Comparison of ENCODE assay signal across 14 mouse cellular contexts in the genomic region with DNA sequence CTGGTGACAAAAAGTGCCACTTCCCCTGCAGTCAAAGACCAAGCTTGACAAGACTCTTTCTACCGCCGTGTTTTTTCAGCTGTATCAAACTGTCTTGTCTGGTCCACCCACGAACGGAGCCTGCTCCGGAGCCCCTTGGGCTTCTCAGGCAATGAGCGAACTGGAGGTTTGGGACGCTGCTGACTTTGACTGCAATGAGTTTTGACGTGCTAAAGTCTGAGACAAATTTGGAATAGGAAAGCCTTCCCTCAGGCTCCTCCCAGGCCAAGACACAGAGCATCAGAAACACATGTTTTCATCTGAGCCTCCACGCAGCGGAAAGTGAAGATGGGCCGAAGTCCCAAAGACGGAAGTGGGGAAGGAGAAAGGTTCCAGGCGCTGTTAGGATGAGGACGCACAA. TPM values are rescaled to one million over a fixed set of nuclear protein-coding genes. Genes with fewer than 3 reads are reported as not detected.
A peak's percentile ranks its signal among the peaks of the same experiment; 100 is the strongest.
DNase-seq lines count a peak whose midpoint lies in the region; ATAC-seq and TF ChIP-seq lines count a peak whose summit lies in the region.
"Had no signal": no experiment of that assay in that cellular context is flagged by ENCODE, and none has a peak within 500 bp of the region (broad histone marks: within the 10 kb centered on the region; RNA-seq: fewer than 3 reads in every experiment).

No protein-coding gene starts in this region.

- H3K9ac ChIP-seq in lung, embryonic 15.5 days, result no peak overlapping the region
- H3K9ac ChIP-seq in stomach, postnatal 0 days (ENCODE audit: low read length), result no peak overlapping the region
- no peak overlapping the region for H3K9ac ChIP-seq in forebrain, embryonic 11.5 days (ENCODE audit: low read length)
- H3K9ac ChIP-seq: liver, embryonic 14.5 days had no signal

- H3K4me1 ChIP-seq in lung, embryonic 15.5 days, result peaks cover 21% of the 10 kb centered on the region
- H3K4me1 ChIP-seq in stomach, postnatal 0 days (replicated peaks; ENCODE audit: control insufficient read depth, insufficient read depth), result peaks cover 13% of the 10 kb centered on the region; the same call in 1 of the 2 replicates
- no peaks in the 10 kb centered on the region; the same call in 1 of the 2 replicates for H3K4me1 ChIP-seq in forebrain, embryonic 11.5 days (replicated peaks; ENCODE audit: control insufficient read depth, insufficient read depth, low read length)

- H3K27ac ChIP-seq in lung, embryonic 15.5 days, result peak overlapping the region; percentile 71; the same call in 1 of the 2 replicates
- peak overlapping the region; percentile 80 for H3K27ac ChIP-seq in stomach, postnatal 0 days (replicated peaks)
- no peak overlapping the region for H3K27ac ChIP-seq in forebrain, embryonic 11.5 days (ENCODE audit: low read depth, low read length)
- H3K27ac ChIP-seq: liver, embryonic 14.5 days had no signal

- 68% methylated on average over 14 of the region's 14 CpGs for WGBS in lung, embryonic 15.5 days
- WGBS in stomach, postnatal 0 days, result 64% methylated on average over 14 of the region's 14 CpGs
- 85% methylated on average over 14 of the region's 14 CpGs for WGBS in forebrain, embryonic 11.5 days

- no peak for TF ChIP-seq EP300 in stomach, postnatal 0 days (optimal IDR thresholded peaks at IDR 0.05)

- H3K4me2 ChIP-seq in lung, embryonic 15.5 days, result no peak overlapping the region
- H3K4me2 ChIP-seq in stomach, postnatal 0 days (replicated peaks; ENCODE audit: low read depth), result no peak overlapping the region
- no peak overlapping the region for H3K4me2 ChIP-seq in forebrain, embryonic 11.5 days (ENCODE audit: low read depth, low read length, severe bottlenecking)

- no peaks in the 10 kb centered on the region for H3K36me3 ChIP-seq in lung, embryonic 15.5 days
- no peaks in the 10 kb centered on the region for H3K36me3 ChIP-seq in stomach, postnatal 0 days (ENCODE audit: control insufficient read depth, insufficient read depth, low read length)
- no peaks in the 10 kb centered on the region; the same call in 1 of the 2 replicates for H3K36me3 ChIP-seq in forebrain, embryonic 11.5 days (ENCODE audit: control insufficient read depth, insufficient read depth, low read length)

- DNase-seq in gastrocnemius, adult 18-20 months (ENCODE audit: low spot score), result peak; percentile 47
- DNase-seq in gastrocnemius, postnatal 10 days, result no peak
- DNase-seq in lung, postnatal 10 days, result no peak
- peak; percentile 24 to 28 for DNase-seq in heart, postnatal 14 days
- no peak for DNase-seq in stomach, postnatal 0 days (ENCODE audit: low spot score)
- DNase-seq in right cerebral cortex, postnatal 10 days (ENCODE audit: low spot score in 2 of 2), result no peak
- no peak for DNase-seq in forebrain, embryonic 11.5 days (ENCODE audit: low spot score)
- DNase-seq: adrenal gland, adult 2 months; cerebellum, postnatal 14 days; kidney, postnatal 25 days had no signal

- intact Hi-C loops in heart, postnatal 14 days (cut with DNase I), result loop anchor here (5.0 kb wide), 1 partner anchor 49 kb away; no protein-coding TSS in a partner anchor

- H3K9me3 ChIP-seq in lung, embryonic 15.5 days, result no peaks in the 10 kb centered on the region
- H3K9me3 ChIP-seq in stomach, postnatal 0 days (ENCODE audit: control insufficient read depth, low read length), result no peaks in the 10 kb centered on the region
- no peaks in the 10 kb centered on the region for H3K9me3 ChIP-seq in forebrain, embryonic 11.5 days (ENCODE audit: control insufficient read depth, low read length)

- H3K27me3 ChIP-seq in lung, embryonic 15.5 days, result no peaks in the 10 kb centered on the region
- H3K27me3 ChIP-seq in stomach, postnatal 0 days (ENCODE audit: control insufficient read depth, insufficient read depth, low read length), result no peaks in the 10 kb centered on the region
- no peaks in the 10 kb centered on the region for H3K27me3 ChIP-seq in forebrain, embryonic 11.5 days (ENCODE audit: control insufficient read depth, insufficient read depth, low read length)

- TF ChIP-seq CTCF in stomach, postnatal 0 days (IDR thresholded peaks at IDR 0.05; ENCODE audit: low read depth), result no peak

- ATAC-seq in lung, embryonic 15.5 days (ENCODE audit: borderline replicate concordance, extremely low read depth, low FRiP score, low TSS enrichment), result no peak
- no peak for ATAC-seq in stomach, postnatal 0 days (ENCODE audit: low FRiP score, low TSS enrichment)
- ATAC-seq in forebrain, embryonic 11.5 days (replicated peaks; ENCODE audit: low FRiP score), result no peak

- H3K4me3 ChIP-seq in lung, embryonic 15.5 days, result no peak overlapping the region
- no peak overlapping the region for H3K4me3 ChIP-seq in stomach, postnatal 0 days (ENCODE audit: low read depth, low read length)
- no peak overlapping the region for H3K4me3 ChIP-seq in forebrain, embryonic 11.5 days (ENCODE audit: low read depth, low read length)
- H3K4me3 ChIP-seq: erythroblast, embryonic 14.5 days had no signal

RNA-seq across cellular contexts. Expression of a gene that starts 49.1 kb away (rescaled TPM):
- total RNA-seq in gastrocnemius, adult 18-20 months (2021), result 10 to 100 TPM; 42.0 to 54.6 TPM
- total RNA-seq in gastrocnemius, postnatal 10 days (2021), result 10 to 100 TPM; 93.3 to 94.9 TPM
- polyA plus RNA-seq in lung, embryonic 15.5 days (2015; fragmentation: Nextera tagmentation; extraction: Ambion mirVana), result 11.7 and 12.9 TPM in 2 replicates
- total RNA-seq in heart, postnatal 14 days (2021), result 10 to 100 TPM; 63.3 to 76.9 TPM
- polyA plus RNA-seq in stomach, postnatal 0 days (2015; fragmentation: Nextera tagmentation; extraction: Ambion mirVana), result 4.5 and 5.7 TPM in 2 replicates
- polyA plus RNA-seq in forebrain, embryonic 11.5 days (2014; fragmentation: Nextera tagmentation; extraction: Ambion mirVana), result 37.0 and 40.5 TPM in 2 replicates
- total RNA-seq: megakaryocyte progenitor cell, adult 5-6 weeks had no signal
- polyA plus RNA-seq: erythroblast, embryonic 14.5 days had no signal

Comparison
In these comparisons a context has a peak if more than half of its experiments do, and no peak if none do; other contexts are left out.
1. DNase-seq: peak in gastrocnemius, adult 18-20 months (single experiment) and heart, postnatal 14 days (2 of 2); none in gastrocnemius, postnatal 10 days (single experiment), lung, postnatal 10 days (single experiment), stomach, postnatal 0 days (single experiment), right cerebral cortex, postnatal 10 days (0 of 2) and forebrain, embryonic 11.5 days (single experiment).